Mouse (Mus musculus) mouse embryonic stem cell (cell line): ENCODE data around the gene Atp8a2.
"Not testable (repeated sequence)": the region's sequence is repeated elsewhere in the genome, so short reads cannot be mapped to it uniquely, and the experiment has no call there.

Experiments
- in situ Hi-C, 2 experiments: fragments of 300-500 bp; cut with MboI; formaldehyde crosslinking; loops; 1 replicate in 1 of 2; 3 replicates in 1 of 2; pipeline ENCODE4 v1.14.3; 2019 to 2020; ENCODE audit warnings: low sequenced_read_pairs in 2 of 2, low pct_unique_long_range_greater_than_20kb in 1 of 2, mixed read lengths in 1 of 2; ENCODE audit not compliant: unreplicated experiment in 1 of 2

The Atp8a2 gene

GRCm38 (mm10) chr14:59887061-59887861 is 309.7 kb downstream of the Atp8a2 start:
- in situ Hi-C loops, result no loop called here

- in situ Hi-C loops, result no loop called here
These were observed 313.4 kb downstream of the Atp8a2 start for GRCm38 (mm10) chr14:59883517-59884069.

- in situ Hi-C loops, result no loop called here
These were observed 316.1 kb downstream of the Atp8a2 start for GRCm38 (mm10) chr14:59880829-59881228.

GRCm38 (mm10) chr14:59878248-59878647 is 318.7 kb downstream of the Atp8a2 start:
- in situ Hi-C loops, result no loop called here

GRCm38 (mm10) chr14:59876525-59876924 is 320.5 kb downstream of the Atp8a2 start:
- in situ Hi-C loops, result no loop called here

- in situ Hi-C loops, result loop anchor here in 1 of 2 experiments (25.0 kb wide), 1 partner anchor 569 kb away; no protein-coding TSS in a partner anchor
These were observed 328.6 kb downstream of the Atp8a2 start for GRCm38 (mm10) chr14:59868369-59868768.

GRCm38 (mm10) chr14:59867749-59868148 is 329.2 kb downstream of the Atp8a2 start:
- in situ Hi-C loops, result loop anchor here in 1 of 2 experiments (25.0 kb wide), 1 partner anchor 570 kb away; no protein-coding TSS in a partner anchor

- in situ Hi-C loops, result loop anchor here in 1 of 2 experiments (25.0 kb wide), 1 partner anchor 571 kb away; no protein-coding TSS in a partner anchor
These were observed 331.0 kb downstream of the Atp8a2 start for GRCm38 (mm10) chr14:59866001-59866400.

GRCm38 (mm10) chr14:59862351-59862750 is 334.6 kb downstream of the Atp8a2 start:
- in situ Hi-C loops, result loop anchor here in 1 of 2 experiments (25.0 kb wide), 1 partner anchor 575 kb away; no protein-coding TSS in a partner anchor

GRCm38 (mm10) chr14:59859830-59860229 is 337.1 kb downstream of the Atp8a2 start:
- in situ Hi-C loops, result loop anchor here in 1 of 2 experiments (25.0 kb wide), 1 partner anchor 577 kb away; no protein-coding TSS in a partner anchor

GRCm38 (mm10) chr14:59858501-59859225 is 338.3 kb downstream of the Atp8a2 start:
- in situ Hi-C loops, result loop anchor here in 1 of 2 experiments (25.0 kb wide), 1 partner anchor 579 kb away; no protein-coding TSS in a partner anchor

- in situ Hi-C loops, result loop anchor here in 1 of 2 experiments (25.0 kb wide), 1 partner anchor 584 kb away; no protein-coding TSS in a partner anchor
These were observed 343.8 kb downstream of the Atp8a2 start for GRCm38 (mm10) chr14:59853139-59853538.

- in situ Hi-C loops, result no loop called here
These were observed 350.2 kb downstream of the Atp8a2 start for GRCm38 (mm10) chr14:59846609-59847375.

- in situ Hi-C loops, result no loop called here
These were observed 353.6 kb downstream of the Atp8a2 start for GRCm38 (mm10) chr14:59843264-59843942.

- in situ Hi-C loops, result no loop called here
These were observed 356.8 kb downstream of the Atp8a2 start for GRCm38 (mm10) chr14:59839951-59840720.

- in situ Hi-C loops, result not testable (repeated sequence)
These were observed 358.3 kb downstream of the Atp8a2 start for GRCm38 (mm10) chr14:59838446-59839259.
